ENCODE assay signal across 8 mouse cellular contexts in genomic region chrX:7680864-7681263, GRCm38 (mm10). TPM values are rescaled to one million over a fixed set of nuclear protein-coding genes. Genes with fewer than 3 reads are reported as not detected.
DNase-seq lines count a peak whose midpoint lies in the region; ATAC-seq lines count a peak whose summit lies in the region.

TSS of gene Magix (minus strand) at chrX:7681251.

- ATAC-seq in embryonic facial prominence, embryonic 14.5 days (ENCODE audit: low read depth), result no peak
- ATAC-seq in limb, embryonic 13.5 days (ENCODE audit: low FRiP score, low read depth), result no peak
- ATAC-seq in stomach, embryonic 14.5 days (ENCODE audit: insufficient number of reproducible peaks, insufficient read depth, low FRiP score, low read depth), result no peak

- no peaks in the 10 kb centered on the region for H3K9me3 ChIP-seq in embryonic facial prominence, embryonic 14.5 days (ENCODE audit: control insufficient read depth, low read length)
- no peaks in the 10 kb centered on the region for H3K9me3 ChIP-seq in limb, embryonic 13.5 days
- H3K9me3 ChIP-seq in stomach, embryonic 14.5 days (ENCODE audit: control insufficient read depth, low read depth, low read length), result no peaks in the 10 kb centered on the region

- DNase-seq in embryonic facial prominence, embryonic 14.5 days (ENCODE audit: low spot score), result no peak
- peak; percentile 26 for DNase-seq in heart, postnatal 4 days
- DNase-seq in Muller cell, postnatal 12 days (ENCODE audit: inconsistent ontology term), result no peak
- DNase-seq in ovary, postnatal 36 days (ENCODE audit: low spot score), result no peak
- DNase-seq in adrenal gland, postnatal 36 days, result no peak

- WGBS in embryonic facial prominence, embryonic 14.5 days, result 63% methylated on average over 11 of the region's 14 CpGs
- 61% methylated on average over 14 of the region's 14 CpGs for WGBS in limb, embryonic 13.5 days
- 70% methylated on average over 14 of the region's 14 CpGs for WGBS in stomach, embryonic 14.5 days

- no peaks in the 10 kb centered on the region for H3K27me3 ChIP-seq in embryonic facial prominence, embryonic 14.5 days (replicated peaks; ENCODE audit: control insufficient read depth, insufficient read depth, low read length)
- no peaks in the 10 kb centered on the region for H3K27me3 ChIP-seq in limb, embryonic 13.5 days
- H3K27me3 ChIP-seq in stomach, embryonic 14.5 days (ENCODE audit: control insufficient read depth, insufficient read depth, low read length), result no peaks in the 10 kb centered on the region

- H3K4me3 ChIP-seq in brown adipose tissue, adult 24 weeks (ENCODE audit: insufficient read depth, low read depth, low read length), result peak within 1 kb of the TSS; percentile 77
- H3K4me3 ChIP-seq in embryonic facial prominence, embryonic 14.5 days (ENCODE audit: low read depth, low read length), result peak within 1 kb of the TSS; percentile 30
- H3K4me3 ChIP-seq in limb, embryonic 13.5 days, result peak within 1 kb of the TSS; percentile 36
- H3K4me3 ChIP-seq in stomach, embryonic 14.5 days (ENCODE audit: low read depth, low read length), result peak within 1 kb of the TSS; percentile 15; the same call in 1 of the 2 replicates

- peak within 1 kb of the TSS; percentile 55 for H3K4me2 ChIP-seq in embryonic facial prominence, embryonic 14.5 days (ENCODE audit: low read depth, low read length)
- H3K4me2 ChIP-seq in limb, embryonic 13.5 days (replicated peaks), result peak within 1 kb of the TSS; percentile 61
- H3K4me2 ChIP-seq in stomach, embryonic 14.5 days (replicated peaks; ENCODE audit: low read depth, low read length), result peak within 1 kb of the TSS; percentile 43

- peak within 1 kb of the TSS; percentile 92 for H3K27ac ChIP-seq in brown adipose tissue, adult 24 weeks (replicated peaks; ENCODE audit: low read depth, low read length)
- no peak within 1 kb of the TSS for H3K27ac ChIP-seq in embryonic facial prominence, embryonic 14.5 days (replicated peaks; ENCODE audit: low read depth, low read length)
- no peak within 1 kb of the TSS for H3K27ac ChIP-seq in limb, embryonic 13.5 days
- no peak within 1 kb of the TSS for H3K27ac ChIP-seq in stomach, embryonic 14.5 days (ENCODE audit: low read length)

- no peak within 1 kb of the TSS for H3K9ac ChIP-seq in embryonic facial prominence, embryonic 14.5 days (ENCODE audit: low read depth, low read length)
- peak within 1 kb of the TSS; percentile 55; the same call in 1 of the 2 replicates for H3K9ac ChIP-seq in limb, embryonic 13.5 days
- H3K9ac ChIP-seq in stomach, embryonic 14.5 days (replicated peaks; ENCODE audit: low read depth, low read length), result no peak within 1 kb of the TSS

- H3K4me1 ChIP-seq in brown adipose tissue, adult 24 weeks (ENCODE audit: control insufficient read depth, insufficient read depth, insufficient read length, low read length), result no peaks in the 10 kb centered on the region
- H3K4me1 ChIP-seq in embryonic facial prominence, embryonic 14.5 days (ENCODE audit: control insufficient read depth, insufficient read depth, low read length), result no peaks in the 10 kb centered on the region
- no peaks in the 10 kb centered on the region for H3K4me1 ChIP-seq in limb, embryonic 13.5 days
- H3K4me1 ChIP-seq in stomach, embryonic 14.5 days (ENCODE audit: control insufficient read depth, insufficient read depth, low read length), result no peaks in the 10 kb centered on the region

- H3K36me3 ChIP-seq in embryonic facial prominence, embryonic 14.5 days (ENCODE audit: control insufficient read depth, insufficient read depth, low read length), result no peaks in the 10 kb centered on the region
- H3K36me3 ChIP-seq in limb, embryonic 13.5 days, result no peaks in the 10 kb centered on the region
- H3K36me3 ChIP-seq in stomach, embryonic 14.5 days (ENCODE audit: control insufficient read depth, insufficient read depth, low read length), result no peaks in the 10 kb centered on the region

RNA-seq across cellular contexts. Expression of gene Magix, which starts in this region (rescaled TPM):
- 2.9 and 3.4 TPM in 2 replicates for polyA plus RNA-seq in brown adipose tissue, adult 24 weeks (2012; ENCODE audit: insufficient read depth, insufficient read length, missing spikeins)
- polyA plus RNA-seq in embryonic facial prominence, embryonic 14.5 days (2014; fragmentation: Nextera tagmentation; extraction: Ambion mirVana), result 0.50 and 0.59 TPM in 2 replicates
- 1 to 10 TPM; 2.3 to 2.7 TPM for total RNA-seq in heart, postnatal 4 days (2021)
- polyA plus RNA-seq in limb, embryonic 13.5 days (2015; fragmentation: Nextera tagmentation; extraction: Ambion mirVana), result 0.22 and 0.40 TPM in 2 replicates
- polyA plus RNA-seq in stomach, embryonic 14.5 days (2014; fragmentation: Nextera tagmentation; extraction: Ambion mirVana), result 0.71 and 0.80 TPM in 2 replicates
- under 1 TPM; 0.66 to 0.89 TPM for total RNA-seq in adrenal gland, postnatal 36 days (2021)

Comparison
In these comparisons a context has a peak if more than half of its experiments do, and no peak if none do; other contexts are left out.
1. H3K4me3 ChIP-seq: peak in every context shown above with its lines; median percentile 77 in brown adipose tissue, adult 24 weeks; 36 in limb, embryonic 13.5 days; 30 in embryonic facial prominence, embryonic 14.5 days; 15 in stomach, embryonic 14.5 days.